Mouse (Mus musculus): Measurements from ENCODE around the gene Tut1. TPM values are rescaled to one million over a fixed set of nuclear protein-coding genes. Genes with fewer than 3 reads are reported as not detected.
A peak's percentile ranks its signal among the peaks of the same experiment; 100 is the strongest.

Gene Tut1
- polyA plus RNA-seq, 1 experiment = 24.9 TPM

DNA sequence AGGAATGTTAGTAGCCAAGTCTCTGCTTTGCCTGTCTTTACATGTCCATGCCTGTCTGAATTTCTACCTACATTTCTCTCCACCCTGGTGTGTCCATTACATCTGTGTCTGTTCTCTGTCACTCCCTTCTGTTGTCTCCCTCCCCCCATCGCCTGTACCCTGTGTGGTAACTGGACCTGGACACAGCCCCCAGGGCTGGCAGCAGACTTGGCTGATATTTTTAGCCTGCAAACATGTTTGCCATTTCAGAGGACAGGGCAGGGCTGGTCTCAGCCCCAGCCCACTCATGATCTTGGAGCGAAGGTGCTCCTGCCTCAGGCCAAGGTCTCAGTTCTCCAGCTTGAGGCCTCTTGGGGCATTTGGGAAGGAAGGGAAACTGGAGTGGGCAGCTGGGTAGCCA is 34.2 kb downstream of the Tut1 start:
- Histone ChIP-seq H3ac (ENCODE audit: control insufficient read depth, insufficient read length) (no peak overlapping the region), H3K36me3 (ENCODE audit: control insufficient read depth, insufficient read depth) (no peaks in the 10 kb centered on the region), H3K79me2 (ENCODE audit: control insufficient read depth, insufficient read depth) (peaks cover 40% of the 10 kb centered on the region), H3K4me3 (peak overlapping the region; percentile 92), H3K27me3 (ENCODE audit: control insufficient read depth, insufficient read depth, insufficient read length) (no peaks in the 10 kb centered on the region), H3K4me2 (ENCODE audit: low read depth) (peak overlapping the region; percentile 84)
- TF ChIP-seq USF1 (IDR thresholded peaks at IDR 0.05; ENCODE audit: low read depth) = no peak
- no peak for TF ChIP-seq TCF12 (IDR thresholded peaks at IDR 0.05; ENCODE audit: insufficient read depth, poor library complexity, severe bottlenecking)
- TF ChIP-seq POLR2A (IDR thresholded peaks at IDR 0.05; ENCODE audit: insufficient read length, low read depth) = no peak
- TF ChIP-seq TCF3 (IDR thresholded peaks at IDR 0.05; ENCODE audit: insufficient read length, low read depth) = no peak
- TF ChIP-seq SRF (IDR thresholded peaks at IDR 0.05; ENCODE audit: control insufficient read depth, insufficient read length, low read depth) = no peak
- no peak for TF ChIP-seq REST (IDR thresholded peaks at IDR 0.05; ENCODE audit: insufficient read depth, insufficient read length)
- TF ChIP-seq MYOG (IDR thresholded peaks at IDR 0.05; ENCODE audit: control insufficient read depth in 1 of 3, insufficient read depth in 1 of 3, insufficient read length in 2 of 3, low read depth in 2 of 3) = peak in 1 of 3 experiments; percentile 25
- no peak for TF ChIP-seq CEBPB (IDR thresholded peaks at IDR 0.05; ENCODE audit: insufficient read depth, poor library complexity, severe bottlenecking)

GRCm38 (mm10) chr19:8988346-8989065 is 34.9 kb downstream of the Tut1 start:
- Histone ChIP-seq H3ac (ENCODE audit: control insufficient read depth, insufficient read length) (peak overlapping the region; percentile 71), H3K4me2 (ENCODE audit: low read depth) (peak overlapping the region; percentile 84), H3K79me2 (ENCODE audit: control insufficient read depth, insufficient read depth) (peaks cover 47% of the 10 kb centered on the region), H3K27me3 (ENCODE audit: control insufficient read depth, insufficient read depth, insufficient read length) (no peaks in the 10 kb centered on the region), H3K4me3 (peak overlapping the region; percentile 92), H3K36me3 (ENCODE audit: control insufficient read depth, insufficient read depth) (no peaks in the 10 kb centered on the region)
- TF ChIP-seq POLR2AphosphoS2 (IDR thresholded peaks at IDR 0.05; ENCODE audit: insufficient read length, low read depth) (no peak), TCF3 (IDR thresholded peaks at IDR 0.05; ENCODE audit: insufficient read length, low read depth) (no peak), REST (IDR thresholded peaks at IDR 0.05; ENCODE audit: insufficient read depth, insufficient read length) (no peak), CEBPB (IDR thresholded peaks at IDR 0.05; ENCODE audit: insufficient read depth, poor library complexity, severe bottlenecking) (no peak), POLR2A (IDR thresholded peaks at IDR 0.05; ENCODE audit: insufficient read length, low read depth) (no peak), MYOG (IDR thresholded peaks at IDR 0.05; ENCODE audit: control insufficient read depth in 1 of 3, insufficient read depth in 1 of 3, insufficient read length in 2 of 3, low read depth in 2 of 3) (no peak), USF1 (IDR thresholded peaks at IDR 0.05; ENCODE audit: low read depth) (no peak), SRF (IDR thresholded peaks at IDR 0.05; ENCODE audit: control insufficient read depth, insufficient read length, low read depth) (no peak), MAX (IDR thresholded peaks at IDR 0.05; ENCODE audit: low read depth) (no peak), TCF12 (IDR thresholded peaks at IDR 0.05; ENCODE audit: insufficient read depth, poor library complexity, severe bottlenecking) (no peak), E2F4 (IDR thresholded peaks at IDR 0.05; ENCODE audit: insufficient read depth) (no peak), MYOD1 (IDR thresholded peaks at IDR 0.05; ENCODE audit: control insufficient read depth in 1 of 3, insufficient read length in 2 of 3, low read depth in 2 of 3) (no peak)

- H3K27me3 ChIP-seq (ENCODE audit: control insufficient read depth, insufficient read depth, insufficient read length) = no peaks in the 10 kb centered on the region
- peak within 1 kb of the TSS; percentile 92 for H3K4me3 ChIP-seq
- no peaks in the 10 kb centered on the region for H3K36me3 ChIP-seq (ENCODE audit: control insufficient read depth, insufficient read depth)
Observed at GRCm38 (mm10) chr19:8989066-8989566, 35.5 kb downstream of the Tut1 start, which contains the start of gene Ahnak. TSS of gene Ahnak (plus strand) at chr19:8989284.

DNA sequence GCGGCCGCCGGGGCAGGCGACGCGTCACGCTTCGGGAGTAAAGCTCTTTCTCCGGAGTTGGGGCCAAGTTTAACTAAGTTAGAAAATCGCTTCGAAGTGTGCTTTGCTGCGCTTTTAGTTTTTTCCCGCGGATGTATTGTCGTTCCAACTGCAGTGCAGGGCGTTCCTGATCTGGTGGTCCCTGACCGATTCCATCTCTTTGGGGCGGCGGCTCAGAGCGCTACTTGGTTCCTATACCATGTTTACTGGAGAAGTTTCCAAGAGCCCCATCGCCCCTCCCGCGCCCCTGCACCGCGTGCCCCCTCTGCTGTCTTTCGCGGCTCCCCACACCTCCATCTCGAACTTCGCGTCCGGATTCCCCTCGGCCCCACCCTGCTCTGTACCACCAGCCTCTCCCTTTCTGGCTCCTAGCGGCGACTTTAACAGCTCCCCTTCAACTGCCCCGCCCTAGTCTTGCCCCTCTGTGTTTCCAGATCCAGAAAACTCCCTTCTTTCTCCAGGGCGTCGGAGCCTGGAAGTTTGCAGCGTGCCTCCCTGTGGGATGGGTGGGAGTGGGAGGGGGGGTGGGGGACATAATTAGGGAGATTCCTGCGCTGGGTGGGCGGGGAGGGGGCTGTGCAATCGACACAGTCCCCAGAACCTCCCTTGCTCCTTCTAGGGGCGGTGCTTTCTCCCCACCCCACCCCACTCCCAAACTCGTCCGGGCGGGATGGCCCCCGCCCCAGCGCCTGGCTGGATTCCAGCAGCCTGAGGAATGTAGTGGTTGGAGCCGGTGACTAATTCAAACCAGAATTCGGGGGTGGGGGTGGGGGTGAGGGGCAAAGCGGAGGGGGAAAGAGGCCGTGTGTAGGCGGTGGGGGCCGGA is 36.2 kb downstream of the Tut1 start:
- Histone ChIP-seq H3K79me2 (ENCODE audit: control insufficient read depth, insufficient read depth) (peaks cover 60% of the 10 kb centered on the region), H3K36me3 (ENCODE audit: control insufficient read depth, insufficient read depth) (no peaks in the 10 kb centered on the region), H3K4me2 (ENCODE audit: low read depth) (no peak overlapping the region), H3K4me3 (peak overlapping the region; percentile 92), H3K27me3 (ENCODE audit: control insufficient read depth, insufficient read depth, insufficient read length) (no peaks in the 10 kb centered on the region), H3ac (ENCODE audit: control insufficient read depth, insufficient read length) (peak overlapping the region; percentile 71)
- no peak for TF ChIP-seq CEBPB (IDR thresholded peaks at IDR 0.05; ENCODE audit: insufficient read depth, poor library complexity, severe bottlenecking)
- TF ChIP-seq REST (IDR thresholded peaks at IDR 0.05; ENCODE audit: insufficient read depth, insufficient read length) = no peak
- peak in 1 of 3 experiments; percentile 16 for TF ChIP-seq MYOG (IDR thresholded peaks at IDR 0.05; ENCODE audit: control insufficient read depth in 1 of 3, insufficient read depth in 1 of 3, insufficient read length in 2 of 3, low read depth in 2 of 3)
- TF ChIP-seq POLR2A (IDR thresholded peaks at IDR 0.05; ENCODE audit: insufficient read length, low read depth) = peak; percentile 48
- no peak for TF ChIP-seq POLR2AphosphoS2 (IDR thresholded peaks at IDR 0.05; ENCODE audit: insufficient read length, low read depth)
- no peak for TF ChIP-seq SRF (IDR thresholded peaks at IDR 0.05; ENCODE audit: control insufficient read depth, insufficient read length, low read depth)

More at GRCm38 (mm10) chr19:8989066-8989566, 35.5 kb downstream of the Tut1 start, which contains the start of gene Ahnak:
- Histone ChIP-seq H3K79me2 (ENCODE audit: control insufficient read depth, insufficient read depth) (peaks cover 53% of the 10 kb centered on the region), H3ac (ENCODE audit: control insufficient read depth, insufficient read length) (peak within 1 kb of the TSS; percentile 71), H3K4me2 (ENCODE audit: low read depth) (peak within 1 kb of the TSS; percentile 84)
- TF ChIP-seq MYOD1 (IDR thresholded peaks at IDR 0.05; ENCODE audit: control insufficient read depth in 1 of 3, insufficient read length in 2 of 3, low read depth in 2 of 3) (peak in 1 of 3 experiments; percentile 26), MAX (IDR thresholded peaks at IDR 0.05; ENCODE audit: low read depth) (no peak), SRF (IDR thresholded peaks at IDR 0.05; ENCODE audit: control insufficient read depth, insufficient read length, low read depth) (no peak), POLR2A (IDR thresholded peaks at IDR 0.05; ENCODE audit: insufficient read length, low read depth) (peak; percentile 99), POLR2AphosphoS2 (IDR thresholded peaks at IDR 0.05; ENCODE audit: insufficient read length, low read depth) (peak; percentile 100), CEBPB (IDR thresholded peaks at IDR 0.05; ENCODE audit: insufficient read depth, poor library complexity, severe bottlenecking) (no peak), MYOG (IDR thresholded peaks at IDR 0.05; ENCODE audit: control insufficient read depth in 1 of 3, insufficient read depth in 1 of 3, insufficient read length in 2 of 3, low read depth in 2 of 3) (peak in 1 of 3 experiments; percentile 40)
